Mouse (Mus musculus): ENCODE measurements at regions not wholly inside any gene's neighbourhood (a gene's known extent, or its start where the extent isn't known, plus 50 kb on each side); places are given as distances from the start of the nearest gene placed in this dataset.

GRCm38 (mm10) chr3:46970744-46971143 is 522.7 kb upstream of the Pabpc4l start:
- WGBS: 84% methylated on average over 4 of the region's 4 CpGs
- H3K4me2 ChIP-seq (ENCODE audit: low read length): no peak overlapping the region
- no peaks in the 10 kb centered on the region for H3K4me1 ChIP-seq (replicated peaks; ENCODE audit: insufficient read depth, low read length)
- no peaks in the 10 kb centered on the region for H3K36me3 ChIP-seq (ENCODE audit: insufficient read depth, low read length)
- H3K27me3 ChIP-seq (ENCODE audit: insufficient read depth, low read length): no peaks in the 10 kb centered on the region
- DNase-seq (ENCODE audit: low spot score) (no peak), ATAC-seq (replicated peaks; ENCODE audit: low FRiP score, low read depth) (no peak)
- H3K4me3 ChIP-seq (replicated peaks; ENCODE audit: low read depth, low read length): no peak overlapping the region
- no peak overlapping the region for H3K27ac ChIP-seq
- H3K9ac ChIP-seq (ENCODE audit: low read depth, low read length): no peak overlapping the region
- no peaks in the 10 kb centered on the region for H3K9me3 ChIP-seq (replicated peaks; ENCODE audit: low read length)
- no peak for TF ChIP-seq CTCF (IDR thresholded peaks at IDR 0.05; ENCODE audit: low read depth)

GRCm38 (mm10) chr3:46970000-46970399 is 522.0 kb upstream of the Pabpc4l start:
- no peak overlapping the region for H3K27ac ChIP-seq
- no peak overlapping the region for H3K4me2 ChIP-seq (ENCODE audit: low read length)
- no peaks in the 10 kb centered on the region for H3K4me1 ChIP-seq (replicated peaks; ENCODE audit: insufficient read depth, low read length)
- no peaks in the 10 kb centered on the region for H3K9me3 ChIP-seq (replicated peaks; ENCODE audit: low read length)
- no peak overlapping the region for H3K4me3 ChIP-seq (replicated peaks; ENCODE audit: low read depth, low read length)
- DNase-seq (ENCODE audit: low spot score) (no peak), ATAC-seq (replicated peaks; ENCODE audit: low FRiP score, low read depth) (no peak)
- 82% methylated on average over 1 of the region's 1 CpGs for WGBS
- H3K36me3 ChIP-seq (ENCODE audit: insufficient read depth, low read length): no peaks in the 10 kb centered on the region
- H3K9ac ChIP-seq (ENCODE audit: low read depth, low read length): no peak overlapping the region
- no peaks in the 10 kb centered on the region for H3K27me3 ChIP-seq (ENCODE audit: insufficient read depth, low read length)
- no peak for TF ChIP-seq CTCF (IDR thresholded peaks at IDR 0.05; ENCODE audit: low read depth)

GRCm38 (mm10) chr3:46951391-46951790 is 503.4 kb upstream of the Pabpc4l start:
- 74% methylated on average over 2 of the region's 2 CpGs for WGBS
- no peaks in the 10 kb centered on the region for H3K4me1 ChIP-seq (replicated peaks; ENCODE audit: insufficient read depth, low read length)
- no peak overlapping the region for H3K9ac ChIP-seq (ENCODE audit: low read depth, low read length)
- no peak overlapping the region for H3K4me2 ChIP-seq (ENCODE audit: low read length)
- H3K27ac ChIP-seq: no peak overlapping the region
- DNase-seq (ENCODE audit: low spot score) (no peak), ATAC-seq (replicated peaks; ENCODE audit: low FRiP score, low read depth) (no peak)
- no peaks in the 10 kb centered on the region for H3K36me3 ChIP-seq (ENCODE audit: insufficient read depth, low read length)
- H3K4me3 ChIP-seq (replicated peaks; ENCODE audit: low read depth, low read length): no peak overlapping the region
- TF ChIP-seq CTCF (IDR thresholded peaks at IDR 0.05; ENCODE audit: low read depth): no peak
- H3K9me3 ChIP-seq (replicated peaks; ENCODE audit: low read length): no peaks in the 10 kb centered on the region
- H3K27me3 ChIP-seq (ENCODE audit: insufficient read depth, low read length): no peaks in the 10 kb centered on the region

- Histone ChIP-seq H3K9me3 (replicated peaks; ENCODE audit: low read length) (no peaks in the 10 kb centered on the region), H3K36me3 (ENCODE audit: insufficient read depth, low read length) (no peaks in the 10 kb centered on the region), H3K9ac (ENCODE audit: low read depth, low read length) (no peak overlapping the region), H3K27ac (no peak overlapping the region), H3K4me2 (ENCODE audit: low read length) (no peak overlapping the region), H3K4me3 (replicated peaks; ENCODE audit: low read depth, low read length) (no peak overlapping the region), H3K4me1 (replicated peaks; ENCODE audit: insufficient read depth, low read length) (no peaks in the 10 kb centered on the region), H3K27me3 (ENCODE audit: insufficient read depth, low read length) (no peaks in the 10 kb centered on the region)
- no peak for DNase-seq (ENCODE audit: low spot score)
- TF ChIP-seq CTCF (IDR thresholded peaks at IDR 0.05; ENCODE audit: low read depth): no peak
- WGBS: 80% methylated on average over 1 of the region's 1 CpGs
- no peak for ATAC-seq (replicated peaks; ENCODE audit: low FRiP score, low read depth)
Measured at GRCm38 (mm10) chr3:46937751-46938150, 489.7 kb upstream of the Pabpc4l start.

- ATAC-seq (replicated peaks; ENCODE audit: low FRiP score, low read depth) (no peak), DNase-seq (ENCODE audit: low spot score) (peak; percentile 1)
- WGBS: 64% methylated on average over 6 of the region's 6 CpGs
- no peak overlapping the region for H3K4me3 ChIP-seq (replicated peaks; ENCODE audit: low read depth, low read length)
- H3K4me2 ChIP-seq (ENCODE audit: low read length): no peak overlapping the region
- no peaks in the 10 kb centered on the region for H3K36me3 ChIP-seq (ENCODE audit: insufficient read depth, low read length)
- no peak overlapping the region for H3K9ac ChIP-seq (ENCODE audit: low read depth, low read length)
- no peak for TF ChIP-seq CTCF (IDR thresholded peaks at IDR 0.05; ENCODE audit: low read depth)
- no peak overlapping the region for H3K27ac ChIP-seq
- no peaks in the 10 kb centered on the region for H3K9me3 ChIP-seq (replicated peaks; ENCODE audit: low read length)
- no peaks in the 10 kb centered on the region for H3K27me3 ChIP-seq (ENCODE audit: insufficient read depth, low read length)
- H3K4me1 ChIP-seq (replicated peaks; ENCODE audit: insufficient read depth, low read length): no peaks in the 10 kb centered on the region
Measured at GRCm38 (mm10) chr3:46891057-46891736, 443.2 kb upstream of the Pabpc4l start.

- ATAC-seq (replicated peaks; ENCODE audit: low FRiP score, low read depth) (no peak), DNase-seq (ENCODE audit: low spot score) (no peak)
- Histone ChIP-seq H3K4me3 (replicated peaks; ENCODE audit: low read depth, low read length) (no peak overlapping the region), H3K27ac (no peak overlapping the region), H3K9ac (ENCODE audit: low read depth, low read length) (no peak overlapping the region), H3K27me3 (ENCODE audit: insufficient read depth, low read length) (no peaks in the 10 kb centered on the region), H3K4me2 (ENCODE audit: low read length) (no peak overlapping the region), H3K4me1 (replicated peaks; ENCODE audit: insufficient read depth, low read length) (no peaks in the 10 kb centered on the region), H3K9me3 (replicated peaks; ENCODE audit: low read length) (no peaks in the 10 kb centered on the region), H3K36me3 (ENCODE audit: insufficient read depth, low read length) (no peaks in the 10 kb centered on the region)
- TF ChIP-seq CTCF (IDR thresholded peaks at IDR 0.05; ENCODE audit: low read depth): no peak
- WGBS: 100% methylated on average over 1 of the region's 1 CpGs
Measured at GRCm38 (mm10) chr3:46875848-46876247, 427.8 kb upstream of the Pabpc4l start.

- H3K27ac ChIP-seq: no peak overlapping the region
- H3K4me2 ChIP-seq (ENCODE audit: low read length): no peak overlapping the region
- no peaks in the 10 kb centered on the region for H3K36me3 ChIP-seq (ENCODE audit: insufficient read depth, low read length)
- no peak for TF ChIP-seq CTCF (IDR thresholded peaks at IDR 0.05; ENCODE audit: low read depth)
- no peak overlapping the region for H3K9ac ChIP-seq (ENCODE audit: low read depth, low read length)
- ATAC-seq (replicated peaks; ENCODE audit: low FRiP score, low read depth) (no peak), DNase-seq (ENCODE audit: low spot score) (no peak)
- no peaks in the 10 kb centered on the region for H3K9me3 ChIP-seq (replicated peaks; ENCODE audit: low read length)
- H3K4me1 ChIP-seq (replicated peaks; ENCODE audit: insufficient read depth, low read length): no peaks in the 10 kb centered on the region
- H3K4me3 ChIP-seq (replicated peaks; ENCODE audit: low read depth, low read length): no peak overlapping the region
- no peaks in the 10 kb centered on the region for H3K27me3 ChIP-seq (ENCODE audit: insufficient read depth, low read length)
Measured at GRCm38 (mm10) chr3:46870876-46871275, 422.9 kb upstream of the Pabpc4l start.
